Mouse (Mus musculus) layer of hippocampus, adult 9-10 months (tissue): Measurements from ENCODE around the gene Pafah2.

ENCODE experiments used
- DNase-seq: peaks from one replicate; pipeline ENCODE4 v3.0.0; 2022; ENCODE audit warnings: low spot score

The Pafah2 gene

DNA sequence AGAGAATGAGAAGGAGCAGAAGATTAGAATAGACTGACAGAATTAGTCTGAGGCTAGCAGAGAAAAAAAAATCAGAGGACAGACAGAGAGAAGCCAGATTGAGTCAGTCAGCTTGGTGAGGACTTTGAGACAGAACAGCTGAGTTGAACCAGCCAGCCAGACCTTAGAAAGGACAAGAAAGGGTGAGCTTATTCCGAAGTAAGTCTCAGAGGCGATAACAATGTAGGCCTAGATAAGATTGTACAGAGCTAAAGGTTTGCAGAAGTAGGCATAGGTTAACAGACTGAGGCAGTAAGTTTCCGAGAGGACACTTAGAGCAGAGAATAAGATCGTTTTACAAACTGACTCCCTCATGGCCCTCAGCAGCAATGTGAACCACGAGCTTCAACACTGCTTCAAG, 65.1 kb downstream of the Pafah2 start:
- no peak for DNase-seq

DNA sequence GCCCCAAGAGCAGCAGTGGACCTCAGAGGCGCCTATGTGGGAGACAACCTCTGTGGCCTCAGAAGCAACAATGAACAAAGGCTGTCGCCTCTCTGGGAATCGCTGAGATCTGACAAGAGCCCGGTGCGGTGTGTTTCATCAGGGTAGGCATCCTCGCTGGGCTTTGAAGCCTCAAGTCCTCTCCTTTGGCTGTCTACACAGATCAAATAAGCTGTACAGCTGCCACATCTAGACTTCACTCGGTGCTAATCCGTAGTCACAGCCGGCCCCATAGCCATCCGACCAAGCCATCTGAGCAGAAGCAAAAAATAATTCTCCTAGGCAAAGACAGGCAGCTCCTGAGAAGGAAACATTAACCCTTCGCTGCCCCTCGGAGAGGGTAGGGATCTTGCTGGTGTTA, 69.7 kb downstream of the Pafah2 start:
- no peak for DNase-seq

DNA sequence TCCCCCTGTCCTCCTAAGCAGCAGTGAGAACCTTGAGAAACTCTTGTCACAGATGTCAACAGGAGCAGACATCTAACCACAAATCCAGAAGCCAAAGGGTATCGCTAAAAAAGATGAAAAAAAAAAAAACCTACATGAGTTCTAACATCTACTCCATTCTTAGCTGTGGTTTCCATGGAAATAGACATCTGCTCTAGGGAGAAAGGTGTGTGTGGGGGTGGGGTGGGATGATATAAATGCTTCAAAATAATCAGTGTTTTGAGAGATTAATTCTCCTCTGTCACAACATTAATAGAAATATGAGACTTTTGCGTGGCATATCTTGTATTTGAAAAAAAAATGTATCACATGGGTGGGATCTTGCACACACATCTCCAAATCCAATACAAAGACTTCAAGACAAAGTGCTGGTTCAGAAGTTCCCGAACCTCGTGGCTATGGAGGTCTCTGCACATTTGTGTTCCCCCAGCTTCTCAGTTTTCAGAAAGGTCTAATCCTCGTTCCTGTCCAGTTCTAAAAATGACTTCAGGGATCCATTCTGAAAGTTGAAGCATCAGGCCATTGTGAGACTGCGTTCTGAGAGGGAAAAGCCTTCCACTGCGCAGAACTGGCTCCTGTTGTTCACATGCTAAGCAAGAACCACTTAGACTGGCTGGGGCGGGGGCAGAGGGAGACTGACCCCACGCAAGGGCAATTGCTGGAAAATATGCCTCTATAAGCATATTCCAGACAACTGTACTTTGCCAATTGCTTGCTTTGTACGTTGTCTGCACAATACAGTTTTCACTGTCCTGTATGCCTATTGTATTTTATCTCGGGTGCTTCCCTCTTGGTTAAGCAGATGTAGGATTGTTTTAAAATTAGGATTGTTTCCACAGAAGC, 70.5 kb downstream of the Pafah2 start:
- DNase-seq, result no peak

DNA sequence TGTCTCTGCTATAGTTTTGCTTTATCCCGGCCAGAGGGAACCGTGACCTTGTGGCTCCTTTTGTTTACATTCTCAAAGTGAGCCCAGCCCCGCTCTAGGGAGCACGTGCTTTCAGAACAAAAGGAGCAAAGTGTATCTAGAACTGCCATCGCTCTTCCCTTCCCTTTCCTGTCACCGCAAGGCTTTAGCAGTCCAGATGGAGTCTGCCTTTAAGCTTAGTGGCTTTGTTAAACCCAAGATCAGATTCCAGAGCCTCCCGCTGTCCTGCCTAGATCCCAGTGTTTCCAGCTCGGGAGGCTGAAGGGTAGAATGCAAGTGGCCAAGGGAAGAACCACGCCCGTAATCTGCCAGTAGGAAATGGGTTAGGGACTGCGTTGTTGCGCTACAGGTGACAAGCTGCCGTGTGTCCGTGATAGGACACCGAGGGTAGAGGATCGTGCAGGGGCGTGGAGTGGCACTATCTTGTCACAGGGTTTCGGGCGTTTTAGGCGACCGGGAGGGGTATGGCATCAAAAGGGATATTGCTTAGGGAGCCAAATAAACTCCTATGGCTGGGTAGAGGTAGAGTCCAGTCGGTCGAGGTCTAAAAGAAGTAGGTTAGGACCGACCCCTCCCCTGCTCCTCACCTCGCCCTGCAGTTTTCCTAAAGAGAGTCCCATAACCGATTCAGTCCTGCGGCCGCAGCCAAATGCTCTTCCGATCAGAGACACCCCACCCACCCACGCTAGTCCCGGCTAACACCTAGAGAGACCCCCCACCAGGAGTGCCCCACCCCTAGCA, 71.5 kb downstream of the Pafah2 start:
- DNase-seq, result no peak

DNA sequence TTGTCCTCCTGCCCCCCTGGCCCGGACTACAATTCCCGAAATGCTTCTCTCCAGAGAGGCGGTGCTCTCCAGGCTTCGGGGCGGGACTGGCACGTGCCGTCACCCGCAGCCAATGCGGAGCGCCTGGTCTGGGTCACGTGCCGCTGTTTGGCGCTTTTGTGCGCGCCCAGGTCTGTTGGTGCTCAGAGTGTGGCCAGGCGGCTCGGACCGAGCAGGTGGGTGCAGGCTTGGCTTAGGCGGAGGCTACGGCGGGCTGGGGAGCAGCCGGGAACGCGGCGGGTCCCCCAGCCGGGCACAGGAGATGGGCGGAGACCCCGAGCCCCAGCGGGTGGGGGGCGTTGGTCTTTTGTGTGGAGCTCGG, 72.1 kb downstream of the Pafah2 start, which contains the start of gene Stmn1:
Gene Stmn1 (plus strand): TSS at position 106 of the 361 bp plus-strand sequence.
- peak; percentile 90 for DNase-seq

DNA sequence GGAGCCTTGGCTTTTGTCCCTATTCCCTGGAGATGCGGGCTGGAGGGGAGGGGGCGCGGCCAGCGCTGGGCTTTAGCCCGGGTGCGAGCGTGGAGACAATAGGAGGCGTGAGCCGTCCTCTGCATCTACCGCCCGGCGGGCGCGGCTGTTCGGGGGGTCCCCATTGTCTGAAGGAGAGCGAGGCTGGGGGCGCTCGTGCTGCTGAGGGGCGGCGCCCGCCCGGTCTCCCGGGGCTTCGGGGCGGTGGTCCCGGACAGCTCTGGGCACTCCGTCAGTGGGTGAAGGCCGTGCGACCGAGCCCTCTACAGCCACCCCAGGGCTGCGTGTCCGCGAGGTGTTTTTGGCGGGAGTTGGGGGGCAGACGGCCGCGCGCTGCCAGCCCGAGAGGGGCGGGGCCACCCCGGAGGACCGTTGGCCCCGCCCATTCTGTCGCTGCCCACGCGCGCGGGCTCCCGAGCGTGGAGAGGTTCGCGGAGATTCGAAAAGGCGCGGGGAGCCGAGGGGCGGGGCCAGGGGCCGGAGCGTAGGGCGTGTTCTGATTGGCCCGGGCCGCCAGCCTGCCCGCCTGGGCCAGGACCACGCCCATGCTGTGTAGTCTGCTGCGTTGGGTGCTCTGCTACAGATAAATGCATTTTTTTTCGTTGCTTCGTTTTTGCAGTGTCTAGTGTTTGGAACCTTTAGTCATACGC, 72.6 kb downstream of the Pafah2 start:
- peak; percentile 81 for DNase-seq

DNA sequence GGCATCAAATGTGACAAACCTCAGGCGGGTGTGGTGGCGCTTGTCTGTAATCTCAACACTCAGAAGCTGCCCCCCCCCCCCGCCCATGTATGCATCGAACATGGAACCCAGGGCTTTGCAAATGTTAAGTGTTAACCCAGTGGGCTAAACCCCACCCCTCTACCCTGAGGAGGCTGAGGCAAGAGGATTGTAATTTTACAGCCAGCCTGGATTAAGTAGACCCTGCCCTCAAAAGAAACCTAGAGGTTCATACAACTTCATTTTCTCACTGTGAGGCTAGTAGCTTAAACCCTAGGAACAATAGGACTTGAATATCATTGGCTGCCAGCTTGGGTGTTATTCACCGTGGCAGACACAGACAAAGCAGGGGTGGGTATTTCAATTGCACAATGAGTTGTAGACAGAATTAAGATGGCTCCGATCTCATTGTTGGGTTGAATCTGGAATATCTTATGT, 73.2 kb downstream of the Pafah2 start:
- DNase-seq, result no peak

DNA sequence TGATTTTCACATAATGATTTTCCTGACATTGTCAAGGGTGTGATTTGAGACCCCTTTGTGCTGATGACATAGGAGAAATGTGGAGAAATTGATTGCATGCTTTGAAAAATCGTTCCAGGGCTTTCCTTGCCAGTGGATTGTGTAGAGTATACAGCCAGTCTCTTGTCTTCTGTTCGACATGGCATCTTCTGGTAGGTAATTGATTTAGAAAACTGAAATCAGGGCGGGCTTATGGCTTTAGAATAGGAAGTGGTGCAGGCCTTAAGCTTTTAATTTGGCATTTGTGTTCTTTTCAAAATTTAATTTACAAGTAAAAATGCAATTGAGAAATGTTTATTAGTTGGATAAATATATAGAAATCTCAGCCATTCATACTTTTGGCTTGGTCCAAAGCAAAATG, 73.9 kb downstream of the Pafah2 start:
- DNase-seq, result no peak

DNA sequence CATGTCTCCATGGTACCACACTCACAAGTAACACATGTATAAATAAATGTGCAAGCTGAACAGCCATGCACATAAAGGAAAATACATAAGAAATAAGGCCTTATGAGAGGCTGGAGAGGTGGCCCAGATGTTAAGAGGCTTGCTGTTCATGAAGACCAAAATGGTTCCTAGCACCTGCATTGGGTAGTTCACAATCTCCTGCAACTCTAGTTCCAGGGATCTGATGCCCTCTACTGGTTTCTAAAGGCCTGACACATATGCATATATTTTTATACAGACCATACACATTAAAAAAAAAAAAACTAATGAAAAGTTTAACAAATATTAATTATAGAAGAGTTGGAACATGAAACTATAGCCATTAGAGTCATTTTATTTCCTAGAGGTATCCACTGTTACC, 75.3 kb downstream of the Pafah2 start:
- no peak for DNase-seq

DNA sequence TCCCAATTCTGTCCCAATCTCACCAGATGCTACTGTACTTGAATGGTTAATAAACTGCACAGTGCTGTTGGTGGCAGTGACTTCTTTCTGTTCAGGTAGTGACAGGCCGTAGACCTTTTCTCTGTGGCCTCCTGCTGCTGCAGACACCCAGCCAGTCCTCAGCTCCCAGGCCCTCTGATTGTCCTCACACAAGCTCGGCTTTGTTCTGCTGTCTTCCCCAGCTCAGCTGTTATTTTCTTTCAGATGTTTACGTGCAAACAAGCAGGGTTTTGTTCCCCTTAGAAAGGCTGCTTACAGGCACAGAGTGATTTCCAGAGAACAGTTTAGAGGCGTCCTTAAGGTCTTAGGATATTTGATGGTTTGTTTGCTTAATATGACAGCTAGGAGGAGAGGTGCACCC, 77.6 kb downstream of the Pafah2 start:
- no peak for DNase-seq

DNA sequence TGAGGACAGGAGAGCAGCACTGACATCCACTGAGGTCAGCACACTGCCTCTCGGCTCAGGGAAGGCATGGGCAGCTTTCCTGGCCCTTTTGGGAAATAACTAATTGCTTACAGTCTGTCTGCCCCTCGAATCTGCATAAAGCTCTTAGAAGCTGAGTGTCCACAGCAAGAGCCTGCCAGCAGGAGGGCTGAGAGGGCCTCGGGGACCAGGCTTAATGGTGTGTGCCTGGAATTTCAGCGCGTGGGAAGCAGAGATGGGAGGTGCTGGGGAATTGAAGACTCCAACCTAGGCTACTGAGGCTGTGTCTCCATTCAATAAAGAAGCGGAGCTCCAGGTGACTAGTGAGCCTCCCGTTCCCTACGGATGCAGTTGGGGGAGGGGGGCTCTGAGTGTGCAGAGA, 78.1 kb downstream of the Pafah2 start:
- DNase-seq, result no peak

DNA sequence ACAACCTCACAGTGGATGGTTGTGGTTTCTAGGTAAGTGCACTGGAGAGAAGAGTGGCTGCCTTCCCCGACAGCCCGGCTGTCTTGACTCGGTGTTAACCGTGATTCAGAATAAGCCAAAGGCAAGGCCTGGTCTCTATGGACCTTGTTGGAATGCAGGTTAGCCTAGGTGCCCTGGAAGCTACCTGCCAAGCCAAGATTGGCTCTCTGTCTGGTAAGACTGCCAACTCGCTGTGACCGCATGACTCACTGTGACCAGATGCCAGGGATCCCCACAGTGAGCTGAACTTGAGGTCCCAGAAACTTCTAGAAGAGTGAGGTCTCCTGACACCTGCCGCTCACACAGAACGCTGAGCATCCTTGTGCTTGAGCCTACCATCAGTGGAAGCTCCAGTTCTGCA, 80.8 kb downstream of the Pafah2 start:
- no peak for DNase-seq
